Mouse (Mus musculus) megakaryocyte-erythroid progenitor cell, adult 5-6 weeks (primary cell): Measurements from ENCODE around the gene Adam15. TPM values are rescaled to one million over a fixed set of nuclear protein-coding genes. Genes with fewer than 3 reads are reported as not detected.

ENCODE experiments used
- ATAC-seq: replicated peaks from 2 replicates; pipeline ENCODE4 v1.8.0; 2016; ENCODE audit warnings: mild to moderate bottlenecking, inconsistent platforms; ENCODE audit not compliant: severe bottlenecking, poor library complexity, low FRiP score, low TSS enrichment
- total RNA-seq, 2 experiments: library from RNA; stranded (forward) in 1 of 2; stranded (reverse) in 1 of 2; fragments of 200-1000, 215-1000 nt in 1 of 2; fragments of >200 nt in 1 of 2; fragmentation: Nextera tagmentation in 1 of 2; gene quantifications; 2 replicates each; pipeline ENCODE4 v1.2.3; 2014 to 2017

Adam15 gene
- total RNA-seq, 2 experiments from 2014 or later = 2.3 to 7.4 TPM

GRCm38 (mm10) chr3:89314791-89315190, 35.0 kb downstream of the Adam15 start:
- ATAC-seq = no peak

GRCm38 (mm10) chr3:89314340-89314739, 35.5 kb downstream of the Adam15 start:
- ATAC-seq = no peak

- peak; percentile 92 for ATAC-seq
These were observed 41.7 kb downstream of the Adam15 start for GRCm38 (mm10) chr3:89308089-89308488.

GRCm38 (mm10) chr3:89305551-89306325, 44.1 kb downstream of the Adam15 start:
- no peak for ATAC-seq

GRCm38 (mm10) chr3:89305105-89305504, 44.7 kb downstream of the Adam15 start:
- ATAC-seq = no peak

- ATAC-seq = no peak
These were observed 45.4 kb downstream of the Adam15 start for GRCm38 (mm10) chr3:89304440-89304839.

- ATAC-seq = no peak
These were observed 49.3 kb downstream of the Adam15 start for GRCm38 (mm10) chr3:89300514-89300913.

- no peak for ATAC-seq
These were observed 49.7 kb downstream of the Adam15 start for GRCm38 (mm10) chr3:89300071-89300470.

GRCm38 (mm10) chr3:89299499-89299898, 50.3 kb downstream of the Adam15 start:
- no peak for ATAC-seq

- ATAC-seq = no peak
These were observed 50.9 kb downstream of the Adam15 start for GRCm38 (mm10) chr3:89298908-89299307.

GRCm38 (mm10) chr3:89296761-89297396, 52.9 kb downstream of the Adam15 start:
- no peak for ATAC-seq

- ATAC-seq = no peak
These were observed 54.0 kb downstream of the Adam15 start for GRCm38 (mm10) chr3:89295685-89296230.

GRCm38 (mm10) chr3:89294195-89294594, 55.6 kb downstream of the Adam15 start:
- no peak for ATAC-seq

GRCm38 (mm10) chr3:89293247-89293918, 56.4 kb downstream of the Adam15 start:
- no peak for ATAC-seq

GRCm38 (mm10) chr3:89292303-89292702, 57.5 kb downstream of the Adam15 start:
- no peak for ATAC-seq

- no peak for ATAC-seq
These were observed 57.9 kb downstream of the Adam15 start for GRCm38 (mm10) chr3:89291874-89292273.
